15 mouse cellular contexts compared by ENCODE assay signal in the genomic region with DNA sequence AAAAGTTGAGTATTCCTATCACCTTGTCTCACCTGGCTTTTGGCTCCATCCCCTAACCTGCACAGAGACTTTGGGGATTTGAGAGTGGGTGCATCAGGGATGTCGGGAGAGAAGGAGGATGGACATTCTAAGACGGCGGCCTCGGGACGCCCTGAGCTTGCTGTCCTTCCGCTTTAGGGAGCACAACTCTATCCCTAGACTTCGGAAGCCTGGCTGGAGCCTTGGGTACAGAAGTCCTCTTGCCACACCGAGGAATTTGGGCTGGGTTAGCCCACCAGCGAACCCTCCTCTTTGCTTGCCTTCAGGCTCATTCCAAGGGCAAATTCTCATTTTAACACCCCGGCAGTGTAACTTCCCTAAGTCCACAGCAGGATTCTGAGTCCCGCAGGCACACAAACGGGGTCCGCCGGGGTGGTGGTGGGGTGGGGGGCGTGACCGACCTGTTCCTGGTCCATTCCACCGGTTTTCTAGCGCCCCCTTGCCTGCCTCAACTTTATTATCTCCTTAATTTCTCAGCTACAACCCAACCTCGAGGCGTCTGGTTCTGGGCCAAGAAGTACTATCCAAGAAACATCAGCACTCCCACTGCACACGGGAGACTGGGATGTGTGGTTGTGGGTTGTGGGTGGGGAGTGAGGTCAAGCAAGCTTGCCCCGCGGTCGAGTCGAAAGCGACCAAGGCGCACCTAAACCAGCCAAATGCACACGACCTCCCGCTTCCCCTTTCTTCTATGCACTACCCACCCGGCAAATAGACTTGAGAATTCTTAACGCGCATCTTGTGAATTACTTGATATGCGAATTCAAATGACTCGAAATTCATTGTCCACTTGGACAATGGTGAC. TPM values are rescaled to one million over a fixed set of nuclear protein-coding genes. Genes with fewer than 3 reads are reported as not detected.
DNase-seq lines count a peak whose midpoint lies in the region; ATAC-seq lines count a peak whose summit lies in the region.
"Had no signal": no experiment of that assay in that cellular context is flagged by ENCODE, and none has a peak within 500 bp of the region (broad histone marks: within the 10 kb centered on the region; RNA-seq: fewer than 3 reads in every experiment).

No protein-coding gene starts in this region.

- H3K9ac ChIP-seq in embryonic facial prominence, embryonic 11.5 days (replicated peaks; ENCODE audit: low read length), result no peak overlapping the region
- H3K9ac ChIP-seq: embryonic facial prominence, embryonic 12.5 days had no signal

- peak overlapping the region; percentile 10; the same call in 1 of the 2 replicates for H3K4me2 ChIP-seq in embryonic facial prominence, embryonic 11.5 days (ENCODE audit: low read depth, low read length)

- DNase-seq in retina, embryonic 14.5 days (ENCODE audit: low spot score), result peak; percentile 35
- DNase-seq in retina, postnatal 1 day, result no peak
- DNase-seq in embryonic facial prominence, embryonic 11.5 days (ENCODE audit: low spot score), result peak; percentile 31
- peak; percentile 60 for DNase-seq in limb, embryonic 10.5 days (ENCODE audit: low spot score)
- DNase-seq in testis, postnatal 10 days (ENCODE audit: low spot score), result peak; percentile 41
- no peak for DNase-seq in thymus, postnatal 25 days
- DNase-seq: kidney, adult 8-10 months; lung, adult 18-20 months had no signal

- ATAC-seq in embryonic facial prominence, embryonic 11.5 days (replicated peaks; ENCODE audit: insufficient number of reproducible peaks, low FRiP score, low TSS enrichment, low read depth), result no peak
- no peak for ATAC-seq in monocyte, adult 5-6 weeks (replicated peaks; ENCODE audit: insufficient number of reproducible peaks, low FRiP score, low TSS enrichment, poor library complexity, severe bottlenecking)

- H3K4me3 ChIP-seq in embryonic facial prominence, embryonic 11.5 days (ENCODE audit: low read depth, low read length), result 0 out of 2 replicates have a peak overlapping the region, but pooled peaks have one; percentile 5
- H3K4me3 ChIP-seq in limb, embryonic 10.5 days, result no peak overlapping the region
- H3K4me3 ChIP-seq: left cerebral cortex, adult 2 months; myocyte had no signal

- H3K9me3 ChIP-seq in embryonic facial prominence, embryonic 11.5 days (replicated peaks; ENCODE audit: control insufficient read depth, low read length), result no peaks in the 10 kb centered on the region
- H3K9me3 ChIP-seq in limb, embryonic 10.5 days (replicated peaks), result no peaks in the 10 kb centered on the region
- H3K9me3 ChIP-seq: embryonic facial prominence, embryonic 12.5 days had no signal

- H3K4me1 ChIP-seq in embryonic facial prominence, embryonic 11.5 days (ENCODE audit: control insufficient read depth, insufficient read depth, low read length), result peaks cover 9% of the 10 kb centered on the region
- H3K4me1 ChIP-seq in limb, embryonic 10.5 days, result peaks cover 34% of the 10 kb centered on the region

- H3K27me3 ChIP-seq in embryonic facial prominence, embryonic 11.5 days (ENCODE audit: control insufficient read depth, insufficient read depth, low read length), result peaks cover 75% of the 10 kb centered on the region
- H3K27me3 ChIP-seq in limb, embryonic 10.5 days (ENCODE audit: low read depth, poor library complexity, severe bottlenecking), result peaks cover 100% of the 10 kb centered on the region

- under 1% methylated on average over 34 of the region's 34 CpGs for WGBS in embryonic facial prominence, embryonic 11.5 days
- whole genome bisulfite sequencing in limb, embryonic 10.5 days, result under 1% methylated on average over 34 of the region's 34 CpGs

- no peak overlapping the region for H3K27ac ChIP-seq in embryonic facial prominence, embryonic 11.5 days (replicated peaks; ENCODE audit: low read depth, low read length)
- H3K27ac ChIP-seq in limb, embryonic 10.5 days, result no peak overlapping the region
- H3K27ac ChIP-seq: embryonic facial prominence, embryonic 12.5 days; left cerebral cortex, adult 2 months had no signal

- H3K36me3 ChIP-seq in embryonic facial prominence, embryonic 11.5 days (replicated peaks; ENCODE audit: control insufficient read depth, insufficient read depth, low read depth, low read length), result no peaks in the 10 kb centered on the region
- no peaks in the 10 kb centered on the region for H3K36me3 ChIP-seq in limb, embryonic 10.5 days
- H3K36me3 ChIP-seq: embryonic facial prominence, embryonic 12.5 days had no signal

RNA-seq across cellular contexts. Expression of a gene that starts 5.8 kb away (rescaled TPM):
- 2.1 and 3.8 TPM in 2 replicates for polyA plus RNA-seq in embryonic facial prominence, embryonic 11.5 days (2014; fragmentation: Nextera tagmentation; extraction: Ambion mirVana)
- 0.71 and 0.80 TPM in 2 replicates for polyA plus RNA-seq in limb, embryonic 10.5 days (2016; fragmentation: Nextera tagmentation; extraction: Ambion mirVana)
- not detected in 3 replicates for total RNA-seq in monocyte, adult 5-6 weeks (2017)
- total RNA-seq: gastrocnemius, adult 18-20 months; left cerebral cortex, adult 2 months had no signal
- polyA plus RNA-seq: heart, embryonic 14.5 days; myocyte; stomach, embryonic 16.5 days had no signal

Comparison
In these comparisons a context has a peak if more than half of its experiments do, and no peak if none do; other contexts are left out.
1. DNase-seq: peak in retina, embryonic 14.5 days (single experiment), embryonic facial prominence, embryonic 11.5 days (single experiment), limb, embryonic 10.5 days (single experiment) and testis, postnatal 10 days (single experiment); none in retina, postnatal 1 day (single experiment) and thymus, postnatal 25 days (single experiment).